Mouse (Mus musculus) telencephalon, adult 2 months (tissue): ENCODE measurements at regions not wholly inside any gene's neighbourhood (a gene's known extent, or its start where the extent isn't known, plus 50 kb on each side); places are given as distances from the start of the nearest gene placed in this dataset.

Source experiments
- DNase-seq: peaks from one replicate; pipeline ENCODE4 v3.0.0-alpha.2; 2011; ENCODE audit warnings: low read depth, low spot score

- no peak for DNase-seq
Observed at GRCm38 (mm10) chr6:97741427-97741826, 65.4 kb upstream of the Mitf start.

DNA sequence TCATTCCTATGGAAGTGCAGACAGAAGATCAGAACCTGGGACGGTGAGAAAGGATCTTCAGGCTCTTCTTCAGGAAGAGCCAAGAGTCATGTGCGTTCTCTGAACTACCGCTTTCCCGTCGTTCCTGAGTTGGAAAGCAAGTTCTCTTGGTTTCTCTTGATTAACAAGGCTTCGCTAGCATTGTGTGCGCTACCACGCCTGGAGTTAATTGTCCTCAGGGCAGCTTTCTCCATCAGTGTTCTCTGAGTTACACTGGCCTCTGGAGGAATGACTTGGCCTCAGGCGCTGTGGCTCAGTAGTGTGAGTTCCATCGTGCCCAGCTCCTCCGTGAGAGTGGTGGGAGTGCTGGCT, 66.0 kb upstream of the Mitf start:
- DNase-seq: no peak

DNA sequence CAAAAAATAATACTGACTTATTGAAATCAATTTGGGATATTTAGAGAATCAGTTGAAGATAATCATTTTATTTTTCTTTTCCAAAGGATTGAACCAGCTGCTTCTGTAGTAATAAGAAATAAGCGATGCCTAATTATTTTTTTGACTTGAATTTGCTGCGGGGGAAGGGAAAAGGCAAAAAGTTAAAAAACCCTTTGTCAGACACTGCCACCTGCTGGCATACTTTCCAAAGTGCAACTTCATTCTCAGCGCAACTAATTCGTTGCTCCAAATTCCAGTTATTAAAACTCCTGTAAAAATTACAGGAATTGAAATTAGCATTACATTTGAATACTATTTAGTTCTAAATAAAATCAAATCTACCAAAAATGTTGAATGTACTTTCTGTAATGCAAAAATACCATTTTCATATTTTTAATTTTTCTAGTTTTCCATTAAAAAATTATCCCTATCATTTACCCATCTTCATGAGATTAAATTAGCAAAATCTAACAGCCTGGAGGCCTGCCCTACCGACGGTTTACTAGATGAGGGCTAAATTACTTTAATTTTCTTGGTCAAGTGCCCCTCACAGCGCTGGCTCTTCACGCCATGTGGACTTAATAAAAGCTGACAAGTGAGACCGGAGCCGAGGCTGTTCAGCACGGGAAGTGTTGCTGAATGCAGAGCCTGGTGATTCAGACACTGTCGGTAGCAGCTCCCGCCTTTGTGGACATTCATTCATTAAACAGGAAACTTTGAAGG, 66.6 kb upstream of the Mitf start:
- DNase-seq: peak; percentile 48

DNA sequence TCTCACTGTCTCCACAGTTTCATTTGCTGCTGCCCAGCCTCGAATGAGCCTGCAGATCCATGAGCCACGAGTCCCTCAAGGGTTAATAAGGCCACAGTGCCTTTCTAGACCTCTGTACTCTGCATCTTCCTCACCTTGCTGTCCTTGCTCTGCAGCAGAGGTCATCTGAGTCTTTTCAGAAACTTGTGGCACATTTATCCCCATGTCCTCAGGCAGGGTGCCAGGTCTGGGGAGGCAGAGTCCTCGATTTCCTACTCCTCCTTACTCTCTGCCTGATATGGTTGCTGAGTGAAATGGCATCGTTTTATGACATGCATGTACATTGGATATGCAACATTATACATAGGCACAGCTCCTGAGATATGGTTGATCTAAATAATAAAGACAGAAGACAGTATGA, 68.0 kb upstream of the Mitf start:
- no peak for DNase-seq

GRCm38 (mm10) chr6:97730835-97731234, 76.0 kb upstream of the Mitf start:
- peak; percentile 8 for DNase-seq

- DNase-seq: no peak
Observed at GRCm38 (mm10) chr6:97718184-97718910, 88.5 kb upstream of the Mitf start.

DNA sequence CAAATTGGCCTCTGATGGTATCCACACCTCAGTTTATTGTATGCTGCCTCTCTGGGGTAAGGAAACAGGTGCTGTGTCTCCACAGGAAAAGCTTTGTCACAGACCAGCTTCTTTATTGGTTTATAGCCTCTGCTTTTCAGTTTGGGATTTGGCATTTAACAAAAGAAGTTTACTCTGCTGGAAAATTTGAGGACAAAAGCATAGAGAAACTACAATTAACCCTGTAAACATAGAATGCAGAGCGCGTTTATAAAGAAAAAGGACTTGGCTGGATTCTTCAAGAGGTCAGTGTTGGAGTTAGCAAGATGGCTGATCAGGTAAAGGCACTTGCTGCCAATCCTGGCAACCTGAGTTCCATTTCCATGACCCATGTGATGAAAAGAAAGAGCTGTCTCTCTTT, 90.1 kb upstream of the Frmd4b start:
- DNase-seq: no peak

DNA sequence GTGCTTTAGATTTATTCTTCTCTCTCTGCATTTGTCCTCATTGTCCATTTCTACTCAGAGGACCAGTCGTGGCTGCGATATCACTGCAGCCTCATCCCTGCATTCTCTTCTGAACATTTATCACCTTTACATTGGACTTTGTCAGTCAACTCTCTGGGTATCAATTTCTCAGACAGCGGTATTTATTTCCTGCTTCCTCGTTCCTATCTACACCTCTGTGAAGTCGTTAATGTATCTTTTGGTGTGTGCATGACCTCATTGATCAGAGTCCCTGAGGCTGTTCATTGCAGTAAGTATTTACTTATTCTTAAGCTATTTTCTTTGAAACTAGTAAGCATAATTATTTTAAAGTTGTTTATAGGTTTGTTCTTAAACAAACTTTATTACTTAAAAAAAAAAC, 87.0 kb upstream of the Frmd4b start:
- no peak for DNase-seq

- no peak for DNase-seq
Observed at GRCm38 (mm10) chr6:97699752-97700098, 82.4 kb upstream of the Frmd4b start.

GRCm38 (mm10) chr6:97699054-97699751, 81.9 kb upstream of the Frmd4b start:
- peak; percentile 3 for DNase-seq

DNA sequence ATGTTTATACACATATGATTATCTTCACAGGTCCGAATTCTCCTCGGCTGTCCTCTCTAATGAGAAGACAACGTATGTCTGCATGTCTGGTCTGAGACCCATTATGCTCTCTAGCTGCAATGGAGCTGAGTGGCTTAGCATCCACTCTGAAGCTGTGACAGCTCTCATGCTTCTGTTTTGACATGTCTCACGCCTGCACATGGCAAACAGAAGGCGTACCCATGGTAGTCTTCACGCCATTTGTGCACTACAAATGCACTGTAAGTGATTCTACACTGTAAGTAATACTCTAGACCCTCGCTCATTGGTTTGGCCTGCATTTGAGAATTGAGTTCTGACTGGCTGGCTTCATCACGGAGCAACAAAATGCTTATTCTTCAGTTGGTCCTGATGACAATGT, 75.9 kb upstream of the Frmd4b start:
- no peak for DNase-seq

DNA sequence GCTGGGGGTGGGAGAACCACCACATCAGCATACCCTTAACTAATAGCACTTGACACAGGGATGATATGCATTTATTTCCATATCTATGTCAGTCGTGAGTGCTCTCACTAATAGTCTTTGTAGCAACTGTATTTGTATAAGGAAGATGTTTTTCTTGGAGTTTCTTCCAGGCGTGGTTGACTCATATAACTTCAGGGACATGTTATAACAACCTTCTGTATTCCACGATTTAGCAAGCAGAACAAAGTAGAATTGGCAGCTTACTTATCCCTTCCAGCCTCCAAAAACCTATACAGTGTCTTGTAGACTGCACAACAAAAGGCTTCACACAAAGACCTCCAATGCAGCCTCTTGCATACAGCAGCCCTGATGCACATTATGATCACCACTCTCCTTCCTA, 73.8 kb upstream of the Frmd4b start:
- DNase-seq: no peak

DNA sequence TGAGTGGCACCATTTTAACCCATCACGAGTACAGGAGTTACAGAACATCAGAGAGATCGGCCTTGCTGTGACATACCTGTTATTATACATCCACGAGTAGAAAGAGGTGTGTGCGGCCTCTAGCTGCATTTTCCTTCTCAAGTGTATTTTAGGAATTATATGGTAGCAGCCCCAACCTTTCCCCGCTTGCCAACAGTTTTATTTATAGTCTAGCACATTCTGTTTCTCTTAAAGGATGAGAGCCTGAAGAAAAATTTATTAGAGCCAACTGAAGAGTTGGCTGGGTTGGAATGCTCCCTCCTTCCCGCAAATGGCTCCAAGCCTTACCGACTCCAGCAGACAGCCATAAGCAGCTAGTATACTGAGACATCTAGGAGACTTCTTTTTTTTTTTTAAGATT, 67.0 kb upstream of the Frmd4b start:
- DNase-seq: peak; percentile 43

GRCm38 (mm10) chr6:97682213-97682612, 64.9 kb upstream of the Frmd4b start:
- no peak for DNase-seq

DNA sequence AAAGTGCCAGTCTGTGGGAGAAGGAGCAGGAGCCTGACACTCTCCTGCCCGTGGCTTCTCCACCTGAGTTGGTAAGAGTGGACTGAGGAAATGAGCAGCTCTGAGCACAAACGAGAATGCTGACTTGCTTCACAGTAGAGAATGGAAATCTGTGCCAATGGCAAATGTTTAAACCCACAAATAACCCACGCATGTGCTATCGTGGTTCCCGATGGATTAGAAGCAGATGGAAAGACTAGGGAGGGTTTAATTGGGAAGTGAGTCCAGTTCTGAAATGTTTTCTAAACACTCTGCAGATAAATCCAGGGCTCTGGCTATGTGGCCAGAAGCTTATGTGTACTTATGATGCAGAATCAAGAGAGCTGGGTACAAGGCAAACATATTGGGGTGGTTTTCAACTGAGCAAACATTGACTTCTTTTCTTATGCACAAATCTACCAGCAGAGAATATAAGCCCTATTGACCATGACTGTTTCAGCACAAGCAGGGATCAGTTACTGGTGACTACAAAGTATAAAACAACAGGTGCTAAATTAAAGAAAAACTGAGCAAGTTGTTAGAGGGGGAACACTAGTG, 57.9 kb upstream of the Frmd4b start:
- DNase-seq: peak; percentile 31

DNA sequence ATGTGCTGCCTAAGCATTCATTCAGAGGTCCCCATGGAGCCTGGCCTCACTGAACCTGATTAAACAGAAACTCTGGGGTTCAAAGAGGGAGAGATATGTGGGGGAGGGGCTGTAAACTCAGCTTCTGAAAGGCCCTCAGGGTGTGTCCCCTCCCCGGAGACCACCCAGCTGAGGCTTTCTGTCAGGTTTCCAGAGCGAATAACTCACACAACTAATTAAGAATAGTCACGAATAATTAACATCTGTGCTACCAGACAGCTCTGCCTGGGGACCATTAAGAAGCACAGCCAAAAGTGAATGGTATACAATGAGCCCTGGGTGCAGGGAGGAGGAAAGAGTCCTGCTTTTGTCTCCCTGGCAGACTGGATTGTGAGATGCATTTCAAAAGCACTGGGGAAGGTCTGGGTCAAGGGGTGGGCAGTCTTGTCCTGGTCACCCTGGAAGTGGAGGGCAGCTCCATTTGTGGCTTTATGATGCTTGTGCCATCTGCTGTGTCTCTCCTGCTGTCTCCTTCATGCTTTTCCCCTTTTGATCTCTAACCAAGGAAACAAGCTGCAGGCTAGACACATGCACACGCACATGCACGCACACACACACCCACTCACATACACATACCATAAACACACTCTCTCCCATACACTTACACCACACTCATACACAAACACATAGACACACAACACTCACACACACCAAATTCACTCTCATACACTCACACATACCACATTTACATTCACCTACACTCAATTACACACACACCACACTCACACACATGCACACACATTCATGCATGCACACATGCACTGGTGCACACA, 49.7 kb upstream of the Frmd4b start:
- no peak for DNase-seq
